In the genomic region with DNA sequence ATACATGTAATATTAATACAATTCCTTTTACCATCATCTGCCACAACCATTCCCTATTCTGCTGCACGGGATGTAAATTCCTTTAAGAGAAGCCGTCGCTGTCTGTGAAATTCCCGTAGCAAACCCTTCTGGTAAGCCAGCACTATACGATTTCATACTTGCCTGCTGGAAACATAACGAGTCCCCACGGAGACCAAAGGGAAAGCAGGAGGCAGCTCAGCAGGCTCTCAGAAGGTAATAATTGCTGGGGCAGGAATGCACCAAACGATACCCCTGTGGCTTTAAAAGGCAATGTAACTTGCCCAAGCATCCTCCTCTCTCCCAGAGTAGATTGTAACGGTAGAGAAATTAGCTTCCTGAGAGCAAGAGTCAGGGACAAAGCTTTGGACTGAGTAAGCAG, we compare ENCODE assay signal across 21 mouse cellular contexts.
A peak's percentile ranks its signal among the peaks of the same experiment; 100 is the strongest.
DNase-seq lines count a peak whose midpoint lies in the region; ATAC-seq lines count a peak whose summit lies in the region.
"Had no signal": no experiment of that assay in that cellular context is flagged by ENCODE, and none has a peak within 500 bp of the region (broad histone marks: within the 10 kb centered on the region; RNA-seq: fewer than 3 reads in every experiment).

No protein-coding gene starts in this region.

- no peaks in the 10 kb centered on the region for H3K9me3 ChIP-seq in midbrain, embryonic 12.5 days
- H3K9me3 ChIP-seq in midbrain, embryonic 10.5 days (replicated peaks), result no peaks in the 10 kb centered on the region
- no peaks in the 10 kb centered on the region for H3K9me3 ChIP-seq in limb, embryonic 10.5 days (replicated peaks)
- H3K9me3 ChIP-seq in neural tube, embryonic 13.5 days, result no peaks in the 10 kb centered on the region
- H3K9me3 ChIP-seq: embryonic facial prominence, embryonic 12.5 days had no signal

- intact Hi-C loops in heart, postnatal 36 days (cut with DNase I), result no loop called here

- peak; percentile 23 to 43 for DNase-seq in cerebellum, postnatal 25 days
- DNase-seq in midbrain, embryonic 10.5 days (ENCODE audit: low spot score), result no peak
- DNase-seq in limb, embryonic 10.5 days (ENCODE audit: low spot score), result no peak
- no peak for DNase-seq in thymus, adult 18-20 months
- DNase-seq in heart, postnatal 36 days, result no peak
- DNase-seq: adrenal gland, adult 8-10 months; forebrain, postnatal 0 days; heart, adult 18-20 months; kidney, adult 8-10 months; kidney, postnatal 25 days; layer of hippocampus, adult 9-11 months; lung, adult 2 months; lung, postnatal 36 days; retina, postnatal 1 day; thymus, adult 2 months had no signal

- ATAC-seq in cerebellum, adult (ENCODE audit: insufficient number of reproducible peaks, low FRiP score, low TSS enrichment), result no peak
- no peak for ATAC-seq in midbrain, embryonic 12.5 days (ENCODE audit: low FRiP score, low read depth)
- peak; percentile 62 for ATAC-seq in neural tube, embryonic 13.5 days (ENCODE audit: low read depth)
- ATAC-seq: forebrain, postnatal 0 days had no signal

- peak overlapping the region; percentile 30; the same call in 1 of the 2 replicates for H3K27ac ChIP-seq in midbrain, embryonic 12.5 days (replicated peaks)
- no peak overlapping the region for H3K27ac ChIP-seq in midbrain, embryonic 10.5 days (replicated peaks)
- H3K27ac ChIP-seq in limb, embryonic 10.5 days, result peak overlapping the region; percentile 59; the same call in 1 of the 2 replicates
- peak overlapping the region; percentile 78 for H3K27ac ChIP-seq in neural tube, embryonic 13.5 days (replicated peaks)
- H3K27ac ChIP-seq: embryonic facial prominence, embryonic 12.5 days had no signal

- 43% methylated on average over 9 of the region's 9 CpGs for WGBS in midbrain, embryonic 12.5 days
- WGBS in midbrain, embryonic 10.5 days, result 56% methylated on average over 9 of the region's 9 CpGs
- 21% methylated on average over 9 of the region's 9 CpGs for WGBS in limb, embryonic 10.5 days
- WGBS in neural tube, embryonic 13.5 days, result 8% methylated on average over 9 of the region's 9 CpGs

- no peak overlapping the region for H3K4me2 ChIP-seq in midbrain, embryonic 12.5 days (replicated peaks)
- peak overlapping the region; percentile 9; the same call in 1 of the 2 replicates for H3K4me2 ChIP-seq in neural tube, embryonic 13.5 days
- H3K4me2 ChIP-seq: embryonic facial prominence, embryonic 12.5 days; liver, embryonic 11.5 days had no signal

- H3K36me3 ChIP-seq in midbrain, embryonic 12.5 days, result no peaks in the 10 kb centered on the region
- H3K36me3 ChIP-seq in midbrain, embryonic 10.5 days, result no peaks in the 10 kb centered on the region
- no peaks in the 10 kb centered on the region for H3K36me3 ChIP-seq in limb, embryonic 10.5 days
- no peaks in the 10 kb centered on the region for H3K36me3 ChIP-seq in neural tube, embryonic 13.5 days
- H3K36me3 ChIP-seq: embryonic facial prominence, embryonic 12.5 days had no signal

- H3K9ac ChIP-seq in midbrain, embryonic 12.5 days (replicated peaks), result no peak overlapping the region
- H3K9ac ChIP-seq in neural tube, embryonic 13.5 days, result no peak overlapping the region
- H3K9ac ChIP-seq: embryonic facial prominence, embryonic 12.5 days; forebrain, postnatal 0 days had no signal

- H3K4me1 ChIP-seq in midbrain, embryonic 12.5 days, result peaks cover 14% of the 10 kb centered on the region
- H3K4me1 ChIP-seq in midbrain, embryonic 10.5 days, result peaks cover 22% of the 10 kb centered on the region
- H3K4me1 ChIP-seq in limb, embryonic 10.5 days, result peaks cover 66% of the 10 kb centered on the region
- H3K4me1 ChIP-seq in neural tube, embryonic 13.5 days (replicated peaks), result peaks cover 39% of the 10 kb centered on the region

- H3K27me3 ChIP-seq in midbrain, embryonic 12.5 days, result peaks cover 40% of the 10 kb centered on the region
- H3K27me3 ChIP-seq in midbrain, embryonic 10.5 days (ENCODE audit: low read depth, poor library complexity, severe bottlenecking), result peaks cover 40% of the 10 kb centered on the region
- H3K27me3 ChIP-seq in limb, embryonic 10.5 days (ENCODE audit: low read depth, poor library complexity, severe bottlenecking), result no peaks in the 10 kb centered on the region
- 0 out of 2 replicates have a peak, but pooled peaks cover 5% of the 10 kb centered on the region for H3K27me3 ChIP-seq in neural tube, embryonic 13.5 days
- H3K27me3 ChIP-seq: CH12.LX; embryonic facial prominence, embryonic 12.5 days had no signal

- H3K4me3 ChIP-seq in midbrain, embryonic 12.5 days, result no peak overlapping the region
- H3K4me3 ChIP-seq in midbrain, embryonic 10.5 days, result no peak overlapping the region
- no peak overlapping the region for H3K4me3 ChIP-seq in limb, embryonic 10.5 days
- no peak overlapping the region for H3K4me3 ChIP-seq in neural tube, embryonic 13.5 days
- H3K4me3 ChIP-seq: embryonic facial prominence, embryonic 12.5 days had no signal

Comparison
In these comparisons a context has a peak if more than half of its experiments do, and no peak if none do; other contexts are left out.
1. DNase-seq: peak in cerebellum, postnatal 25 days (2 of 2); none in midbrain, embryonic 10.5 days (single experiment), limb, embryonic 10.5 days (single experiment), thymus, adult 18-20 months (0 of 2) and heart, postnatal 36 days (0 of 2).